Mouse (Mus musculus) liver, postnatal 0 days (tissue): ENCODE measurements around the gene Tead3.

Experiments used
- CTCF ChIP-seq: sonication (generic); IDR thresholded peaks from 2 replicates; pipeline ENCODE4 v1.5.1; 2016; ENCODE audit warnings: antibody characterized with exemption, low read depth
- EP300 ChIP-seq: IDR thresholded peaks from 2 replicates; pipeline ENCODE4 v1.6.1; 2016; ENCODE audit warnings: antibody characterized with exemption, low read depth, mild to moderate bottlenecking

GRCm38 (mm10) chr17:28294449-28295333 is 55.9 kb downstream of the Tead3 start:
- TF ChIP-seq CTCF (no peak), EP300 (no peak)
